Mouse (Mus musculus) adrenal gland, postnatal 10 days (tissue): ENCODE measurements around the gene Crispld2. TPM values are rescaled to one million over a fixed set of nuclear protein-coding genes. Genes with fewer than 3 reads are reported as not detected.
A peak's percentile ranks its signal among the peaks of the same experiment; 100 is the strongest.

Experiments used
- DNase-seq: peaks from one replicate; pipeline ENCODE4 v3.0.0; 2021; ENCODE audit warnings: mixed read lengths
- long read RNA-seq, 2 experiments: library from polyadenylated mRNA; stranded (forward); transcript quantifications; one replicate each; pipeline ENCODE4 v2.0.0; 2021
- total RNA-seq, 2 experiments: library from RNA; stranded (reverse); gene quantifications; 2 replicates each; pipeline ENCODE4 v1.2.3; 2021

Crispld2 gene
- total RNA-seq: 1 to 10 TPM; 5.9 to 7.7 TPM
- long read RNA-seq, experiment 1, full-length matches to known transcripts: 5 of 9 reads
- long read RNA-seq, experiment 1, partial matches to known transcripts: 4 of 9 reads
- long read RNA-seq, experiment 1, other reads (novel, unspliced or antisense): 0 of 9 reads
- long read RNA-seq, experiment 2, full-length matches to known transcripts: 2 of 6 reads
- long read RNA-seq, experiment 2, partial matches to known transcripts: 3 of 6 reads
- long read RNA-seq, experiment 2, other reads (novel, unspliced or antisense): 1 of 6 reads

DNA sequence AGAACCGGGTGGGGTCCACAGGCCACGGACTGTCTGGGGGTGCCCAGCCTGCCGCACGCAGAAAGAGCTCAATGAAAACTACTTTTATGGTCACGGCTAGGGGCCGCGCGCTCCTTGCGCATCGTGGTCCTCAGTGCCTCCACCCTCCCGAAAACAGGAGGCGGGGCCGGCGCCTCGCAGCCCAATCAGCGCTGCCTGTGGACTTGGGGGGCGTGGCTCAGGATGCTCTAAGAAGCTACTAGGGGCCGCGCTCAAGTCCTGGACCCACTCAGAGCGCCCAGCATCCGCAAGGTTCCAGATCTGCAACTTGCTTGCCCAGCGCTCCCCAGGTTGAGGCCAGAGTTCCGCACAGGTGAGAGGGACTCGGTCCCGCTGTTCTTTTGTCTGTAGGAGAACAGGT is at the start of gene Crispld2:
Gene Crispld2 (plus strand): TSS at position 190 of the 400 bp plus-strand sequence.
- peak; percentile 82 for DNase-seq

DNA sequence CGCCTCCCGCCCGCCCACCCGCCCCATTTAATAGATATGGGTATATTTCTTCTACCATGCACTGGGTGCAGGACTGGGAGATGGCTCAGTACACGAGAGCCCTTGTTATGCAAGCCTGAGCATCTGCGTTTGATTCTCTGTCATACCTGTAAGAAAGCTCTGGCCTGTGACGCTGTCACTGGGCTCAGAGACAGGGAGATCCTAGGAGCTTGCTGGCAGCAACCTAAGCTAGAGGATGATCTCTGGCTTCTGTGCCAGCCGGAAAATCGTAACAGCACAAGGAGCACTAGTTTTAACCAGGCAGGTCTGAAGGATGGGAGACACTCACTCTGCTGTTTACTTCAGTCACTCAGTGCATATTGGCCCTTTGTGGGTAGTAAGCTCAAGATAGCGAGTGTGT is 48.6 kb upstream of the Crispld2 start:
- DNase-seq: no peak

DNA sequence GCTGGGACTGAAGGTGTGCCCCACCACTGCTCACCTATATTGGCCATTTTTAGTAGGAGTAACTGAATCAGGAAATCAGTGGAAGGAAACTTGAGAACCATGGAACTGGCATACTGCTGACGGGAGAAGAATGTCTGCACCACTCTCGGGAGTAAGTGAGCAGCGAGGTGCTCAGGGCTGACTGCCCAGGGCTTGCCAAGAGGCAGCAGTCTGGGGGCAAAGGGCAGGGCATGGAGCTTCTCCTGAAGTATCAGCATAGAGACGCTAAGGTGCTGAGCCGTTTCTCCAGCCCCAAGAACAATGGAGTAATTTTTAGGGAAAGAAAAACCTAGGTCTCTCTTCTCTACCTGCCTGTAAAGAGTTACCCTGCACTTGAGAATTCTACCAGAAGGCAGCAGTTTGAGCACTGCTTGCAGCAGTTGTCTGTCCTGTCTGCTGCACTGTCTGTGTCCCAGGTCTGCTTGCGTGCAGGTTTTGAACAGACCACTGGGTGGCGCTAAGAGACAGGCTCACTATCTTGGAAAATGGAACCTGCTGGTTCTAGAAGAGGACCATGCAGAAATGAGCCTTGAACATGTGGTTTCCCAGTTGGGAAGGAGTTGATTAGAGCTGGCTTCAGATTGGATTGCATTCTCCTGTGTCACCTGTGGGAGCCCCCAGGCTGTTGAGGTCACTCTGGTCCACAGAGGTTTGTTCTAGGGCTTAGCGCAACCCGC is 48.0 kb upstream of the Crispld2 start:
- DNase-seq: peak; percentile 87

DNA sequence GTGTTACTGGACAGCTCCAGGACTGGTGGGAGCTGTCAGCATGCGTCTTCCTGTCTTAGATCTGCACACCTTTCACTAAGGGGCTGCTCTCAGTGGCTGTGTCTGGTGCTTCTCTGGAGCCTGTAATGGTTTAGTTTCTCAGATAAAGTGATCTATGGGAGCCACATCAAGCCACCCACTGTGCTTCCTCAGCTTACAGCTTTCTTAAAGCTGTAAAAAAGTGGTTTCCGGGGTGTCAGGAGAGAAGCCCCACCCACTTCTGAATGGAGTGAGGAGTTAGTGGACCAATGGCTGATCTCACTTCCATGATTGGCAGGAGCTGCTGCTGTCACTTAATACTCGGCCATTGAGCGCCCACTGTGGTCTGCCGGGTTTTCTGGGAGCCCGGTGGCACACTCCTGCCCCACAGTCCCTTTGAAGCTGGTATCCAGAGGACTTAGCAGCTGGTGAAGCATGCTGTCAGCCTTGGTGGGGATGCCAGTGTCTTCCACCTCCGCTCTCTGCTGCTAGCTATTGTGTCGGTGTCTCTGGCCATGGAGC is 45.8 kb upstream of the Crispld2 start:
- no peak for DNase-seq

DNA sequence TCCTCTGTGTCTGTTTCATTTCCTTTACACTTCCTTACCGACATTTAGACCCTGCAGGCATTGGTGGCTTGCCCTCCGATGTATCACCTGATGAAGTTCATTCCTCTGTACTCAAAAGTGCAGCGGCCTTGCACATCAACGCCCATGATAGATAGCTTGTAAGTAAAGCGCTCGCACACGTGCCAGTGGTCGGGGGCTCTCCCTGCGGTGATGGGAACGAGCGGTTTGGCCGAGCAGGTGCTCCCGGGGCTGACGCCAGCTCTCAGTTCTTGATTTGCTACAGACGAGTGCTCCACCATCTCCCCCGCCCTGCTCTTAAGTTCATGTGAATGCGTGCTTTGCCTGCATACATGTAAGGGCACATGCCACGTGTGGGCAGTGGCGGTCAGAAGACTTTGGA is 44.6 kb upstream of the Crispld2 start:
- DNase-seq: no peak

DNA sequence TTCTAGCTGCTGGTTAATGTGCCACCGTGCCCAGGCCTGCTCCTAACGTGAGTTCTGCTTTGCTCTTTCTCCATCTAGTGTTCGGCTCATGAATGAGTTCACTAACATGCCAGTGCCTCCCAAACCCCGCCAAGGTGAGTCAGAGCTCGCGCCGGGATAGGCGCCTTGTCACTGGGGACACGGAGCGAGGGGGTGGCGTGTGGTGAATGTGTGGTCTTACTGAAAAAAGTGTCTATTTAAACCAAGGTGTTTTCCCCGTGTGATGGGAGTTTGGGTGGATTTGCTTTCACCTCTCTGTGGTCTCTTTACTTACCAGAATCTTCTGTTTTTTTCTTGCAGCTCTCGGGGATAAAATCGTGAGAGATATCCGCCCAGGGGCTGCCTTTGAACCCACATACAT is 43.9 kb upstream of the Crispld2 start:
- DNase-seq: peak; percentile 55

DNA sequence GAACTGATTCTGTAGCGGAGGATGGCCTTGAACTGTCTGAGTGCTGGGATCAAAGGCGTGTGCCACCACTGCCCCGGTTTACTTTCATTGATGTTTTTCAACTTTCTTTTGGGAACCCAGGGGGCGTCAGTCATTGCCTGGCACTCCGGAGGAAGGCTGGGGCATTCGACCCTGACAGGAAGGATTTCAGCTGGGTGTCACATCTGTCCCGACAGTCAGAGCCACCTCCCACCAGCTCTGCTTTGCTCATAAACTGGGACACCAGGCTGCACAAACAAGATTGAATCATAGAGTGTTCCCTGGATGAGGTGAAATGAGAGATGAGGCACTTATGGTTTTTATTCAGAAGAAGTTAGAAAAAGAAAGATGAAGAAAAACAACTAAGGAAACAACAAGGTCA is 40.0 kb upstream of the Crispld2 start:
- DNase-seq: no peak

DNA sequence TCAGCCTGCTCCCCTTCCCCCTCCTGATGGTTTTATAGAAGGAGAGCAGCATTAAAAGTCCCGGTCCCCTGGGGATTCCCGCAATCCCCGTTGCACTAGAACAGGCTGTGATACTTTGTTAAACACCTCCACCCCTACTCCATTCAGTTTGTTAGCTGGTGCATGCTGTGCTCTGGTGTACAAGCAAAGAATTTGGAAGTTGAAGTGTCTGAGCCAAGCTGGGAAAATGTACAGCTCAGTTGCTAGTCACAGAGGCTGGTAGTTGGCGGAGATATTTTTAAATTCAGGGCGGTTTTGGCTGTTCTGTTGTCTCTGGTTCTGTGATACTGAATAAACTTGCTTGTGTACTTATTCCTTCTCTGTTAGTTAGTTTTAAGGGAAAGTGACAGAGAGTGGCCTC is 39.5 kb upstream of the Crispld2 start:
- DNase-seq: no peak

DNA sequence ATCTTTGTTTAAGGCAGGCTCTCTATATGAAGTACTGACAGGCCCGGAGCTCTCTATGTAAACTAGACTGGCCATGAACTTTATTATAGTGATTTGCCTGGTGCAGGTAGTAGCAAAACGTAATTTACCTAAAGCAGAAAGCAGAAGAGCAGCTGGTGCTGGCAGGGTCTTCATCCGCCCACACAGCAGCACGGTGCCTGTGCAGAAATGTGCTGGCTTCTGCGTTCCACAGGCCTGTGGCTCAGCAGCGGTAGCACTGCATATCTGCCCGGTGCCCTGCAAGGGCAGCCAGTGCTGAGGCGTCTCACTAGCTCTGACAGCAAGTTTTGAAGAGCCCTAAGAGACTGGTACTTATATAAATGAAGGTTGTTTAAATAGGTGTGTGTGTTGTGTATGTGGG is 36.9 kb upstream of the Crispld2 start:
- no peak for DNase-seq

DNA sequence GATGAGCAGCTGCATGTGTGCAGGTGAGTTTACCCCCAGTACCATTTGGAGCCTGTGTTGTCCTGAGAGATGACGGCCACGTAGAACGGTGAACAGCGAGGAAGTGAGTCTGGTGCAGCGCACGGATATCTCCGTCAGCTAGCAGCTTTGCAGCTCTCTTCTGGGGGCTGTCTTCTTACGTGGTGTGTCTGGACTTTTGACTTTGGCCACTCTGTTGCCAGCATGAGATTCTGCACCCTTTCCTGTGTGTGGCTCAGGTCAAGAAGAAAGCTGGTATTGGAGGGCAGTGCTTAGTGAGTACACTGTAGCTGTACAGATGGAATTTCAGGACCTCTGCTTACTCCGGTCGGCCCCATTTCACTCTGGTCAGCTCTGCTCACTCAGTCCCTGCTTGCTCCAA is 34.2 kb upstream of the Crispld2 start:
- no peak for DNase-seq

DNA sequence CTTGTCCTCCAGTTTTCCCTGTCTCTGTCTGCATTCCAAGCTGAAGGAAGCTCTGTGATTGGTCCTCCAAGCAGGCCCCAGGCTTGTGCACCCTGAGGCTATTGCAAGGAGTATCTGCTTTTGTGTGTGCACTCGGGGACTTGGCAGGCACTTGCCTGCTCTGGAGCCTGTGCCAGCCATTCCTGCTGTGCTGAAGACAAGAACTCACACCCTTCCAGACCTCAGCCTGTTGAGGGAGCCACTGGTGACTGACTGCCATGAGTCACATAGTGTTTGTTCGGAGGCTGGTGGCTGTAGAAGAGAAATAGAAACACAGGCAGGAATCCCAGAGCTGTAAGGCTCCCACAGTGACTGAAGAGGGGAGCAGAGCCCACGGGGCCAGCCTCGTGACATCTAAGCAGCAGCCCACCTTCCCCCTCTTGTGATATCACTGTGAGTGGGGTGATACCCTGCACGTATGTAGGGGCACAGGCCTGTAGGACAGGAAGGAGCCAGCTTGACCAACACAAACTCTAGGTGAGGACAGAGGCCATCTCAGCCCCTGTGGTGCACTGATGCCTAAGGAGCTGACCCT is 31.6 kb upstream of the Crispld2 start:
- DNase-seq: peak; percentile 60

DNA sequence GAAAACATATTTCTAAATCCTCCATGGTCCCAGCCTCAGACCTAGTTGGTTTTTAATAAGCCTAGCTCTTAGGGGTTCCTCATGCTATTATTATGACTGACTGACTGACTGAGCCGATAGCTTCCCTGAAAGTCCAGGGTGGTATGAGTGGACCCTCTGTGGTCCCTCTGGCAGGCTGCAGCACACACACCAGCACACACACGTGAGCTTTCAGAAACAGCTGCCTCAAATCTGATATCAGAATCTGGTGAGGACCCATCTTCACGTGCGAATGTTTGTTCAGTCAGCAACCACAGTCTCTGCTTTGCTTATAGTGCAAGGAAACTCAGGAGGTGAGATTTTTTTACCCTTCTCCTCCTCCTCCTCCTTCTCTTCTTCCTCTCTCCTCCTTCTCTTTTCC is 27.4 kb upstream of the Crispld2 start:
- DNase-seq: no peak

DNA sequence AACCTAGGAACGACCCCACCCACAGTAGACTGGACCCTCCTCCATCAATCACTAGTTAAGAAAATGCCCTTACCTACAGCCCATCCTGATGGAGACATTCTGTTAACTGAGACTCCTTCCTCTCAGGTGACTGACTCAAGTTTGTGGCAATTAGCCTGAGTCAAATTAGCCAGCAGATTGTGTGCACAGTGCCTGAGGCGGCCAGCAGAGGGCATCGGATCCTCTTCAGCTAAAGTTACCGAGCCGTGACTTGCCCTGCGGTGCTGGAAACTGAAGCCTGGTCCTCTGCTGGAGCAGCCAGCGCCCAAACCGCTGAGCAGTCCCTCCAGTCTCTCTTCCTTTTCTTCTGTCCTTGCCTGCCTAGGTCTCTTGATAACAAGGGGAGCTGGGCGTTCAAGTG is 24.8 kb upstream of the Crispld2 start:
- no peak for DNase-seq

DNA sequence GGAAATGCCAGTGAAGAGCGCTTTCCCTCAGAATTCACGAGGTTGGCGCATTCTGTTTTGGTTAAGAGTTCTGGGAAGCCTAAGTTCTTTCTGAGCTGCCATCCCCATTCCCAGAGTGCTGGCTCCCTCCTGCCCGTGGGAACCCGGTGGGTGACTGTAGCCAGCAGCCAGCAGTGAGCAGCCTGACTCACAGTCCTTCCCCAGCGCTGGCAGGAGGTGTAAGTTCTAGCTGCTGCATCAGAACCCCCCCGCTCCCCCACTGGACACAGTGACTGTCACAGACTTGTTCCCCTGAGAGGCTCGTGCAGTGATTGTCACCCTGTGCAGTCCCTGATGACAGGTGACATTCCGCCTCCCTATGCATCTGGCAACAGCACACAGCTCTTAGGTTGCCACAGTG is 22.1 kb upstream of the Crispld2 start:
- peak; percentile 44 for DNase-seq

DNA sequence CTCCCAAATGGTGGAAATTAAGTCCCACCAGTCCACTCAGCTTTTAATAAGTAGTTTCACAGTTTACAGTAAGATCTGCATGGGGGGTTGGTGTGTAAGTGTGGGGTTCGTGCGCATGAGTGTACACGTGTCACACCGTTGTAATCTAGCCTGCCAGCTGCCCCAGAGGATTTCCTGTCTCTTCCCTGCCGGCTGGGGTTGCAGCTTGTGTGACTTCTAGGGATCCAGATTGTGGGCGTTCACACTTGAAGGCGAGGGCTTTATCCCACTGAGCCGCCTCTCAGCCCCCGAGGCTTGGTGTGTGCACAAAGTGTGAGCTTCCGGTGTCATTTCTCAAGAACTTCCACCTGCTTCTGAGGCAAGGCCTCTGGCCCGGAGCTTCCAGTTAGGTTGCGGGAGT is 19.7 kb upstream of the Crispld2 start:
- DNase-seq: no peak

DNA sequence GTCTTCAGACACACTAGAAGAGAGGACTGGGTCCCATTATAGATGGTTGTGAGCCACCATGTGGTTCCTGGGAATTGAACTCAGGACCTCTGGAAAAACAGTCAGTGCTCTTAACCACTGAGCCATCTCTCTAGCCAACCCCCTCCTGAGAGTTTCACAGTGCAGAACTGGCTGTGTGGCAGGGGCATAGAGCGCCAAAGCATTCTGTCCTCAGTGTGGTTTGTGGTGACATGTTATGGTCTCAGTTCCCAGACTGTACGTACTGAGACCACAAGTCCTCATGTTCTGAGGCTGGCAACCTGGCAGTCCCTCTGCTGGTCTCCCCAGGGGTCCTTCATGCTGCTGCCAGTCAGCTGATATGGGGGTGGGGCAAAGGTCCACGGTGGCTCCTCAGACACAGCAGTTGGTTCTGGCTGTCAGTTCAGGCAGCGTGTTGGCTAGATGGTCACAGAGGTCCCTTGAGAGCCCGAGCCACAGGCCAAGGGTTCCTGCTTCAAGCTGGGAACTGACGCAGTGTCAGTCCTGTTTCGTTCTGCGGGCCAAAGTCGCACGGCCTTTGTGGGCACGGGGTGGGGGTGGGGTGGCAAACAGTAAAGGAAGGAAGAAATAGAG is 13.4 kb upstream of the Crispld2 start:
- peak; percentile 67 for DNase-seq

DNA sequence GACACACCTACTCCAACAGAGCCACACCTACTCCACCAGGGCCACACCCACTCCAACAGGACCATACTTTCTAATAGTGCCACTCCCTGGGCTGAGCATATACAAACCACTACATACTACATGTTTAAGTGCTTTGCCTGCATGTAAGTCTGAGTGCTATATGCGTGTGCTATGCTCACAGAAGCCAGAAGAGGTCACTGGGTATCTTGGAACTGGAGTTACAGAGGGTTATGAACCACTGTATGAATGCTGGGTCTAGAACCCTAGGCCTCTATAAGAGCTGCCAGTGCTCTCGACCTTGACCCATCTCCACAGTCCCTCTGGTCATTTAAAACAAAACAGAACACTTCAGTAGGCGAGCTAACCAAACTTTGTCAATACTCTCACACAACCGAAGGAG is 11.0 kb upstream of the Crispld2 start:
- DNase-seq: no peak

DNA sequence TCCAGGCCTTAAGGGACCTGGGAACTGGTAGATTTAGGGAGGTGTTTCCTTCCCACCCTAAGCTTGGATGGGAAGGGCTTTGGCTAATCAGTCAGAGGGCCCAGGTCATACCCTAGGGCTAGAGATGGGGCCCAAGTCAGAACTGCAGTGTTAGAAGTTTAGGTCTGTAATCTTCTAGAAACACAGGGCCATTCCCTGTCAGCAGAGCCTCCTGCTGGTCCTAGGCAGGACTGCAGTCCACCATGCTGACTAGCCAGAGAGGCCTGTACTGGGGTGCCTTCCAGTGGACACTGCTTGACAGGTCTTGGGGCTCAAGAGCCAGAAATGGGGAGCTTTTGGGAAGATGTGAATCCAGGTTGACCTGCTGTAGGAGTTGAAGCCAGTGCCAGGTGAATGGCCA is 8.2 kb upstream of the Crispld2 start:
- peak; percentile 45 for DNase-seq

DNA sequence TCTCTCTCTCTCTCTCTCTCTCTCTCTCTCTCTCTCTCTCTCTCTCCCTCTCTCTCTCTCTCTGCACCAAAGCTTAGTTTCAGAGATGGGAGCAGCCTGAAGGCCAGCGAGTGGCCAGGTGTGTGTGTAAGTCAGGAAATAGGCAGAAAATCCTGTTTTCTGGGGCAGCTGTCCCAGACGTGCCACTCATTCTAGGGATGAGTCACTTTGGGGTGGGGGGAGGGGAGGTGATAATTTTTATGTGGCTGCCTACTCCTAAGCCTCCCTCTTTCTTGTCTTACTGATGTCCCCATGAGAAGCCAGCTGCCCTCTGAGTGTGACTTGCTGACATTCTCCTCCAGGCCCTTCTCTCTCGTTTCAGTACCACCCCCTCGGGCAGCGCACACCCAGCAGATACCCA is 6.1 kb upstream of the Crispld2 start:
- DNase-seq: no peak

DNA sequence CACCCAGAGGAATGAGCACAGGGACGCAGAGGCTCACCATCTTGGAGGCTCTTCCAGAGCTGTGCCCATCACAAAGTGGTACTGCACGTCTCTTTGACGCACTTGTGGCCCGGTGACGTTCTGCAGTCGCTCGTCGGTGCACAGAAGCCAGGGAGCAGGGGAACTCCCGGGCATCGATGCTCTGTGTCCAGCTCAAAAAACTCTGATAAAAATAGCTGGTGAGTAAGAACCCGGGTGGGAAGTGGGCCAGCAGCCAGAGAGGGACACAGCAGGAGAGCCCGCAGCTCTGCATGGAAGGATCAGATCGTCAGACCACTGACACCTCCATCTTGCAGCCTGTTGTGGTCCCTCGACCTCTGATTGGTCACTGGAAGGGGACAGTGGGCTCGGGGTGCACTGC is 4.2 kb upstream of the Crispld2 start:
- DNase-seq: peak; percentile 72

DNA sequence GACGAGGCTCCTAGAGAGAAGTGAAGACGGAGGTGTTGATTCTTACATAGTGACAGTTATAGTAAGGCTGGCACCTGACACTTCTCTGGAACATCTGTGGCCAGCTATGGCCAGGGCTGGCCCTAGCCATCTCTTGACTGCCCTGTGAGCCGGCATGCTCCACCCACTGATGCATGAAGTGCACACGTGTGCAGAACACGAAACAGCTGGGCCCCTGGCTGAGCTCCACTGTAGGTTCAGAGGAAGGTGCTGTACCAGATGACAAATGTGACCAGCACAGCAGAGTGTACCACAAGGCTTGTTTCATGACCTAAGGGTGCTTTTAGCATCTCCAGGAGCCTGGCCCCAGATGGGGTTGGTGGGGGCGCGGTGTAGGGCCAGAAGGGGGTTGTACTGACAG is 1.9 kb downstream of the Crispld2 start:
- no peak for DNase-seq

DNA sequence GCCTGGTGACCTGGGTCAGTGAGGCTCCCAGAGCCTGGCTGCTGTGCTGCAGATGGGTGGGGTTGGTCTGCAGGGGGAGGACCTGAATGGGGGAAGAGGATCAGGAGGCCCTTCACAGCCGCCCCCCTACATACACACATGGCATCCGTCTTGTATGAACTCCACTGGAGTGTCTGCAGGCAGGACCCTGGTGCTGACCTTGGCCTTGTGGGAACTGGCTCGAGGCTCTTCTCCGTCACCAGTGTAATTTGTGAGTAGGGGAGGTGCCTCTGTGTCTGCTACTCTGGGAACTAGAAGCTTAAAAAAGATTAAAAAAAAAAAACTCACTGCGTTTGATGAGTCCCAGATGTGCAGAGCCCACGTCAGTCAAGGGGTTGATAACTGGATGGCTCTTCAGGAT is 2.3 kb downstream of the Crispld2 start:
- DNase-seq: peak; percentile 59

DNA sequence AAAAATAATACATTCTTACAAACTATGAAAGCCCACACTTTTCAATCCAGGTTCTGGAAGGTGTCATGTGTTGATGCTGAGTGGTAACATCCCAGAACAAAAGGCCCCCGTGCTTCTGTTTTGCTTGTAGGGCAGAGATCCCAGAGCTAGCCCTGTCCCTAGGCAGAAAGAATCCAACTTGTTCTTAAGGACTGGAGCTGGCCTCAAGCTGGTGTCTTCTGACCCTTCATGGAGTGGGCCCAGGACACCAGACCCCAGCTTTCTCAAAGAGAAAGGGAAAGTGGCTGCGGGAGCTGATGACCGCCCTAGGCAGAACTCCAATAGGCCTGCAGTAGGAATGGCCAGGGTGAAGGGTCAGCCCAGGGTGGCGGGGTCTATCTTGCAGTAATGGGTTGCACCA is 5.0 kb downstream of the Crispld2 start:
- no peak for DNase-seq
